Mouse (Mus musculus): ENCODE results near the gene Mup17.
"Not testable (repeated sequence)": the region's sequence is repeated elsewhere in the genome, so short reads cannot be mapped to it uniquely, and the experiment has no call there.

GRCm38 (mm10) chr4:61571561-61571960, 24.1 kb downstream of the Mup17 start:
- TF ChIP-seq CTCF, EP300 (IDR thresholded peaks at IDR 0.05; ENCODE audit: low read depth): not testable (repeated sequence)

All from heart, postnatal 0 days (tissue).